Mouse (Mus musculus) MEL (cell line): ENCODE data around the gene Ptrh2.
A peak's percentile ranks its signal among the peaks of the same experiment; 100 is the strongest.

ENCODE experiments used
- CTCF ChIP-seq, 3 experiments: IDR thresholded peaks in 2 of 3; conservative IDR thresholded peaks in 1 of 3; 2 replicates each; pipeline ENCODE4 v1.5.1; 2011 to 2012; ENCODE audit warnings: low read length in 3 of 3, low read depth in 2 of 3, mild to moderate bottlenecking in 2 of 3, improper control_type of control experiment in 1 of 3, inconsistent platforms in 1 of 3, mixed read lengths in 1 of 3, moderate library complexity in 1 of 3; ENCODE audit not compliant: control insufficient read depth in 1 of 3, insufficient read depth in 1 of 3, poor library complexity in 1 of 3, severe bottlenecking in 1 of 3
- ELF1 ChIP-seq: IDR thresholded peaks from 2 replicates; pipeline ENCODE4 v1.6.1; 2014; ENCODE audit warnings: low read depth, mild to moderate bottlenecking, inconsistent platforms, low read length, improper control_type of control experiment, moderate library complexity
- ETS1 ChIP-seq: IDR thresholded peaks from 2 replicates; pipeline ENCODE4 v1.6.1; 2012; ENCODE audit warnings: low read depth, mild to moderate bottlenecking, inconsistent platforms, low read length, improper control_type of control experiment, moderate library complexity
- GABPA ChIP-seq: IDR thresholded peaks from 2 replicates; pipeline ENCODE4 v1.6.1; 2012; ENCODE audit warnings: low read depth, mild to moderate bottlenecking, inconsistent platforms, low read length, improper control_type of control experiment, moderate library complexity
- MAX ChIP-seq: IDR thresholded peaks from 2 replicates; pipeline ENCODE4 v1.6.1; 2011; ENCODE audit warnings: low read length, improper control_type of control experiment
- POLR2A ChIP-seq, 2 experiments: IDR thresholded peaks; 2 replicates each; pipeline ENCODE4 v1.6.1; 2011 to 2012; ENCODE audit warnings: low read length in 2 of 2, mild to moderate bottlenecking in 2 of 2, control low read depth in 1 of 2, improper control_type of control experiment in 1 of 2, low read depth in 1 of 2, moderate library complexity in 1 of 2; ENCODE audit not compliant: control insufficient read depth in 1 of 2, insufficient read depth in 1 of 2, poor library complexity in 1 of 2
- RCOR1 ChIP-seq: IDR thresholded peaks from 2 replicates; pipeline ENCODE4 v1.6.1; 2012; ENCODE audit warnings: low read depth, mild to moderate bottlenecking, inconsistent platforms, low read length, improper control_type of control experiment
- TCF12 ChIP-seq: IDR thresholded peaks from 2 replicates; pipeline ENCODE4 v1.6.1; 2014; ENCODE audit warnings: low read depth, mild to moderate bottlenecking, inconsistent platforms, low read length, improper control_type of control experiment, moderate library complexity
- USF2 ChIP-seq, 2 experiments: IDR thresholded peaks; 2 replicates each; pipeline ENCODE4 v1.6.1; 2011 to 2012; ENCODE audit warnings: improper control_type of control experiment in 2 of 2, low read length in 2 of 2, borderline replicate concordance in 1 of 2, inconsistent platforms in 1 of 2, low read depth in 1 of 2, mild to moderate bottlenecking in 1 of 2; ENCODE audit not compliant: insufficient read depth in 1 of 2
- ZKSCAN1 ChIP-seq: IDR thresholded peaks from 2 replicates; pipeline ENCODE4 v1.6.1; 2012; ENCODE audit warnings: low read depth, mild to moderate bottlenecking, inconsistent platforms, low read length, improper control_type of control experiment, moderate library complexity
- ZMIZ1 ChIP-seq: IDR thresholded peaks from 2 replicates; pipeline ENCODE4 v1.6.1; 2012; ENCODE audit warnings: low read depth, mild to moderate bottlenecking, inconsistent platforms, low read length, improper control_type of control experiment, moderate library complexity

- TF ChIP-seq ELF1 (no peak), TCF12 (peak; percentile 20; the same call in 1 of the 2 replicates), ETS1 (peak; percentile 69), CTCF (IDR thresholded peaks at IDR 0.05 in 2 of 3, conservative IDR thresholded peaks at IDR 0.05 in 1 of 3; ENCODE audit: control insufficient read depth in 1 of 3, insufficient read depth in 1 of 3, low read depth in 2 of 3, low read length in 3 of 3, poor library complexity in 1 of 3, severe bottlenecking in 1 of 3) (no peak), RCOR1 (no peak; the same call in 1 of the 2 replicates), POLR2A (IDR thresholded peaks at IDR 0.05; ENCODE audit: control insufficient read depth in 1 of 2, insufficient read depth in 1 of 2, low read depth in 1 of 2, low read length in 2 of 2, poor library complexity in 1 of 2) (no peak), GABPA (no peak), USF2 (IDR thresholded peaks at IDR 0.05; ENCODE audit: borderline replicate concordance in 1 of 2, insufficient read depth in 1 of 2, low read depth in 1 of 2, low read length in 2 of 2) (no peak), MAX (no peak), ZMIZ1 (no peak), ZKSCAN1 (no peak)
These were observed 16.2 kb upstream of the Ptrh2 start for GRCm38 (mm10) chr11:86667553-86667952.
